Mouse (Mus musculus) layer of hippocampus, adult 9-11 months (tissue): ENCODE data around the gene Jhy.

Experiments used
- DNase-seq: peaks from one replicate; pipeline ENCODE4 v3.0.0; 2022

Jhy gene

DNA sequence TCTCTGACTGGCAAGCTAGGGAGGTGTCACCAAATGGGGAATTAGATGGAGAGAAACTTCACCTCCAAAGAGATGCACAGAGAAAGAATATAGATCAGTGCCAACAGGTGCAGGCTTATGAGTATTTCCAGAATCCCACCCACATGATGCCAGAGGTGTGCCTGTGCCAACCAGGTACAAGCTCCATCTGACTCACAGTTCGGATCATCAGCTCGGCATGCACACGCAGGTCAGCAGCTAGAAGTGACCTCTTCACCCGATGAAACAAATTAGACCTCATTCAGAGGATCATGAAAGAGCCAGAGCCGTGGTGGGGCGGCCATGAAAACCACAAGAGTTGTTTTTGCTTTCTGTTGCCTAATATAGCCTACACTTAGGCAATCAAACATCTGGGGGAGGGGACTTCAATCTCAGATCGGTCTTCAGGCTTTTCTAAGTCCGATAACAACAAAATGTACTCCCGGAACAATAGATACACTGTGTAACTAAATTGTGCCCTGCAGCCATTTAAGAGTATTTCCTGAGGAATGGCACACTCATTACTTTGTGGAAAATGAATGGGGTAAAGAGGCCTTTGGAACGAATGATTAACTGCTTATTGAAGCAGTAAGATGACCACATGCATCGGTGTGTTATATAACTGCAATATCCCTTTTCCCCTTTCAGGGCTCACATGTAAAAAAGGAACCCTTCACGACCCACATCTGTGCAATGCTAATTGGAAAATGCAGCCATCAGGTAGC is 45.9 kb downstream of the Jhy start:
- no peak for DNase-seq

GRCm38 (mm10) chr9:40908915-40909314 is 55.0 kb downstream of the Jhy start:
- no peak for DNase-seq

- DNase-seq = no peak
Observed at GRCm38 (mm10) chr9:40908411-40908810, 55.5 kb downstream of the Jhy start.

- no peak for DNase-seq
Observed at GRCm38 (mm10) chr9:40907413-40907812, 56.5 kb downstream of the Jhy start.

DNA sequence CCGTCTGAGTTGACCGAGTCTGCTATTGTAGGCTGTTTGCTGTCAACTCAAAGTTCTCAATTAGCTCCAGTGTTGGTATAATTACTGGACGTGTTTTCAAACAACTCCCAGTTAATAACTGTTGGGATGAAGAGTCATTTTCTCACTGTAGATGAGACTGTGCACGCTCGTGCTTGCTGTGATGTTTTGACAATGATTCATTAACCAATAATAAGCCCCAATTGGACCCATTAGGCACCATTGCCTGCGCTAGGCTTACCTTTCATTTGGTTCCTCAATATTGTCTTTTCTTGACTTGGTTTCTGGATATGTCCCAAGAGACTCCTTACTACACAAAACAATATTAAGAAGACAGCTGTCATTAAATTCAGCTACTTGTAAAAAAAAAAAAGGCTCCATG is 71.5 kb downstream of the Jhy start:
- no peak for DNase-seq

GRCm38 (mm10) chr9:40889389-40889788 is 74.5 kb downstream of the Jhy start:
- DNase-seq = no peak

- DNase-seq = no peak
Observed at GRCm38 (mm10) chr9:40885669-40886068, 78.2 kb downstream of the Jhy start.

- no peak for DNase-seq
Observed at GRCm38 (mm10) chr9:40878998-40879397, 84.9 kb downstream of the Jhy start.

DNA sequence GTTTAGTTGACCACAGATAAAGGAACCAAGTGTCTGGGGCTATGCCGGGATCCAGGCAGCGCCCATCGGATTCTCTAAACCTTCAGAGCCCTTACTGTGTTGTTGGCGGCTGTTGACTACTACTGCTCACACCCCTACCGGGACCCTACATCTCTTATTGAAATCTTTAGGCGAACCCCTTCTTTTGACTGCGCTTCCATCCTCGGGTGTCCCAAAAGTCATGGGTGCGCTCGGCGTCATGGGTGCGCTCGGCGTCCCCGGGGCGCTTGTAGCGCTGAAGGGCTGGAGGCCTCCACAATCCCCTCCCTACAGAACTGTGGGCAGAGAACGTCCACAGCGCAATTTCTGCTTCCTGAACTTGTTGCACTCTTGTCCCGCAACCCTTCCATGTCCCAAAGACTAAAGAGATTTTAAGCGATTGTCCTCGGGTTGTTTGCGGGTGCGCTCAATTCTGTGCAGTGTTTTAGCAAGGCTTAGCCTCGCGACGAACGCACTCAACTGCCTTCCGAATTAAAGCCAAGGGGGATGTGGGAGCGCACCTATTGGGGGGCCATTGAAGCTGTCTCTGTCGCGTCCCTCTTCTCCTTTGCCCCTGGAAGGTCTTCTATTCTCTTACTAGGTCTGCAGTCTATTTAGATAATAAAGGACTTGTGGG is 85.5 kb downstream of the Jhy start:
- DNase-seq = no peak

GRCm38 (mm10) chr9:40877881-40878235 is 86.1 kb downstream of the Jhy start:
- no peak for DNase-seq

- no peak for DNase-seq
Observed at GRCm38 (mm10) chr9:40877146-40877880, 86.6 kb downstream of the Jhy start.

DNA sequence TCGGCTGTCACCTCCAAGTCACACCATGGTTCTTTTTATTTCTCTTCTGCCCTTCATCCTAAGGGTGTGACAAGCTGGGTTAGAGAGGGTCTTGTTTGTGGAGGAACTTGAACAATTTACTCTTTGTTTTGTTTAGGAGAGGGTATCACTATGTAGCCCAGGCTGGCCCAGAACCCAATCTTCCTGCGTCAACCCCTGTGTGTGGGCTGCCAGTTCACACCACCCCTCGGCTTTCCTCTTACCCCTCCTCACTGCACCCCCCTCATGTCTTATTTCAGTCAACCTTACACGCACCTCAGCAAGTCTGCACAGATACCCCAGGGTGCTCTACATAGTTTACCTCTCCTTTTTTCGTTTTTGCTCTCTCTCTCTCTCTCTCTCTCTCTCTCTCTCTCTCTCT is 87.2 kb downstream of the Jhy start:
- no peak for DNase-seq

GRCm38 (mm10) chr9:40876164-40876563 is 87.8 kb downstream of the Jhy start:
- no peak for DNase-seq

DNA sequence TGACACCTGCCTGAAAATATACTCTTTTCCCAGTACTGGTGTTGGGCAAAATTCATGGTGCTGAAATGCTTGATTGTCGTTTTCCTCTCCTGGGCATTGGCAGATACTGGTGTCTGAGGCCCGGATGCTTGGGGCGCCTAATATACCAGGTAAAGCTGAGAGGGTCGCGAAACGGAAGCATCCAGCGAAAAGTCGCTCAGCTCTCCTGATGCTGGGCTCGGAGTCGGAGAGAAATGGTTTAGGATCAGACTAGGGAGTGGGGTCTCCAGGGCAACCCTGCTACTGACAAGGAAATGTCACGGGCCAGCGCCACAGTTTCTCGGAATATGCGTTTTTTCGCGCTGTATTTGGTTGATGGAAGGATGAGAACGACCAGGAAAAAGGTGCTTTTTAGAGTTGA is 88.5 kb downstream of the Jhy start:
- DNase-seq = no peak

DNA sequence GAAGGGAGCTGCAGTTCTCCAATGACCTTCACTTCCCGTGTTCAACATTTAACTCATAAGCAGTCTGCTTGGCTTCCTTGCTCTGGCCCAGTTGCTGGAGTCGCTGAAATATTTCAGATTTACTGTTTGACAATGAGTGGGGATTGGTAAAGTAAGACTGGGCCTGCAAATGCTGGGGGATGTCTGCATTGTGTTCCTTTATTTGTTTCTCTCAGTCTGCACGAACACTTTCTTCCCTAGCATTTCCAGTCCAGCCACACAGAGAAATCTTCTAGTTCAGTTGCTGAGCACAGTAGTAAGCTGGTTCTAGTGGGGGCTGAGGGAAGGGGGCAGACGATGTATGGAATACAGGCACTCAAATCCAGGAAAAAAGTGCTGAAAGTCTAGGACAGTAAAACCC is 89.0 kb downstream of the Jhy start:
- no peak for DNase-seq

DNA sequence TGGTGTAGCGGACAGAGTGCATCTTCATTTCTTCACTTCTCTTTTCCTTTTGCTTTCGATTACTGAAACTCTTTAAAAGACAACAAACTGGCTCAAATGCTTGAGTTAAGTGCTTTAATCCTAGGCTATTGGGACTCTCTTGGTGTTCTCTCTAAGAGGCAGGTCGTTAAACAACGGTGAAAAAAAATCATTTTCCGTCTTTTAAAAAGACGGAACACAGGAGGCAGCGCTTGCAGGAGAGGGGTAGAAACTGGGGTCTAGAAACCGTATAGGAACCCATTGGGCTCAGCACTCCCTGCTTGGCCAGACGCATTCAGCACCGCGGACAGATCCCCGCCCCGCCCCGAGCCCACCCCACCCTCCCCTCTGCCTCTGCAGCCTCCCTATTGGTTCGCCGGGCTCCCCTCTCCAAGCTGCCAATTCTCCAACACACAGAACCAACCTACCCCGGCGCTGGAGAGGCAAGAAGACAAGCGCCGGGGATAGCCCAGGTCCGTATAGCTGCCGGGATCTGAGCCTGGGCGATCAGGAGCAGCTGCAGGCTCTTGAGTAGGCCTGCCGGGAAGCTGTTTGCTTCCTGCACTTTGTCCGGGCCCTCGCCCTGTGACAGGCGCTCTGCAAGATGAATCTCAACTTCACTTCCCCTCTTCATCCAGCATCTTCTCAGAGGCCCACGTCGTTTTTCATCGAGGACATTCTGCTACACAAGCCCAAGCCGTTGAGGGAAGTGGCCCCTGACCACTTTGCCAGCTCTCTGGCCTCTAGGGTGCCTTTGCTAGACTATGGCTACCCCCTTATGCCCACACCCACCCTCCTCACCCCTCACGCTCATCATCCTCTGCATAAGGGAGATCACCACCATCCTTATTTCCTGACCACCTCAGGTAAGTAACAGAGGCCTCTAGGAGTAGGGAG is 90.1 kb downstream of the Jhy start, which contains the start of gene Bsx:
Bsx (plus strand) TSS at position 572 of the 915 bp plus-strand sequence.
- no peak for DNase-seq

DNA sequence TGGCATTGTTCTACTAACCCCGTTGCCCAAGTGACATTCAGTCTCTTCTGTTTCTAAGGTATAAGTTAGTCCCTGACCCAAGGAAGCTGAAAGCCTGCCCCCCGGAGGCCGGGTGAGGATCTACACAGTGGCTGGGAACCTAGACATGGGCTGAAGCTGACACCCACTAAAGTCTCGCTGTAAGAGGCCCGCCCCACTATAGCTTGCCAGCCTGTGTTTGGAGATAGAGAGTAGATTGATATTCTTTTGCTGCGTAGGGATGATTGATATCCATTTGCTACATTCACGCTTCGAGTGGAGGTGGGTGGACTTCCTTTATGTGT is 91.8 kb downstream of the Jhy start:
- DNase-seq = peak; percentile 4

DNA sequence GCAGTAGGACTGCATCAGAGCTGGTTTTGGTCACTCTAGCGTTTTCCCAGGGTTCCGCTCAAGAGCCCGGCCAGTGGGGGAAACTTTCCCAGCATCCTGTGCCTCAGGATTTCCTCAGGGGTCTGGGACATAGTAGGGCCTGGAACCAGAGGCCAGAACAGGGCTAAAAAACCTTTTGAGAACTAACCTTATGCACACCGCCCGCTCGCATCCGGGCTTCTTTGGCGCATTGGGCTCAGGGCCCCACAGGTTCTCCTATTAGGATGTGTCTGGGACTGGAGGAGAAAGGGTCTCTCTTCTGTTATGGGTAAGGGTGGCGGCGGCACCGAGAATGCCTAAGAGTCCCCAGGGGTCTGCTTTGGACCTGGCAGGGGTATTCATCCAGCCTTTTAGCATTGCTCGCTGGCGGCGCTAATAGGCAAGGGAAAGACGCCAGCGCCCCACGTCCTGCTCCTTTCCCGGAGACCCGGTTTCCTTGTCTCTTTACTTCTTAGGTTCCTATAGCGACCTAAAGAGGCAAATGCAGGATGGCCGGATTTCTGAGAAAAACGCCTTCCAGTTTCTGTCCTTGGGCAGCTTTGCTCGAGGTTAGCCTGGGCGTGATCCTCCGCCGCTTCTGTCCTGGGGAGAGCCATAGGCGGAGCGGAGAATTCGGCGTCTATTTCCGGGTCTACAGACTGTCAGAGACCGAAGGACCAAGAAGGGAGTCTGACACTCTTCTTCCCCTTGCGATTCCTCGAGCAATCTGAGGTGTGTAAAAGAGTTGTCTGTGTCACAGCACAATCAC is 92.4 kb downstream of the Jhy start:
- DNase-seq = no peak

DNA sequence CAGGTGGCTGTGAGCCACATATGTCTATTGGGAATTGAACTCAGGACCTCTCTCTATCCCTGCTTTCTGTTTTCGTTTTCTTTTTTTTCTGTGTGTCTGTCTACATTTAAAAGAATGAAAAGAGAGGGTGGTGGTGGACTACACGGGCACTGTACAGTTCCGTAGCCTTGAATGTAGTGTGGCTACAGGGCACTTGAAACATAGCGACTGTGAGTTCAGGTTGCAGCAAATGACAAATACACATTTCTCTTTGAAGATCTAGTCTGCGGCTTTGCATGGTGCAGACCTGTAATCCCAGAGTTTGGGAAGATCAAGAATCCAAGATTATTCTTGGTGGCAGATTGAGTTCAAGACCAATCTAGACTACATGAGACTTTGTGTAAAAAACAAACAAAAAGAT is 93.6 kb downstream of the Jhy start:
- DNase-seq = no peak

GRCm38 (mm10) chr9:40859196-40859595 is 104.7 kb downstream of the Jhy start:
- no peak for DNase-seq

DNA sequence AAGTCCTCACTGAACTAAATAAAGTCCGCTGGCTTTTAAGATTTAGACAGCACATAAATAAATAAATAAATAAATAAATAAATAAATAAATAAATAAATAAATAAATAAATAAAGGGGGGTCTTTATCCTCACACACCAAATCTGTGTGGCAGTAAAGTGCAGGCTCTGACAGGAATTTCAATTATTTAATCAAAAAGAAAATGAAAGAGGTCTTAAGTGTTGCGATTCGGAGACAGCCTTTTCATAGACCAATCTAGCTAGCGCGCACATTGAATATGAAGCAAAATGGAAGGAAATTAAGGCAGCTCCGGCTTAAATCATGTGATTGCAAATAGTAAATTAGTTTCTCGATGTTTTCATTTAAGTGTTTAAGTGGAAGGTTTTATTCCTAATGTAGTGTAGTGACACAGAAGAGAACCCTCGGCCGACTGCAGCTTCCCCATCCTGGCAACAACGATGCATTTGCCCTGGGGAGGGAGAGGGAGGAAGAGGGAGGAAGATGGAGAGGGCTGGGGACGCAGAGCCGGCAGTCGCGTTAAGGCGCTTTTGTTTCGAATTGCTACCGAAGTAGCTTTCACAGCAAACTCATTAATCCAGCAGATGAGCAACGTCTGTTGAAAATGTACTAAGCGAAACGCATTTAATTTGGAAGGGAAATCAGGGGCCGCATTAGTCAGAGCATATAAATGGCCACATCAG is 105.3 kb downstream of the Jhy start:
- DNase-seq = no peak

- DNase-seq = no peak
Observed at GRCm38 (mm10) chr9:40851515-40851914, 112.4 kb downstream of the Jhy start.
